Mouse (Mus musculus) adrenal gland, adult 2 months (tissue): ENCODE measurements around the gene Steap1. TPM values are rescaled to one million over a fixed set of nuclear protein-coding genes. Genes with fewer than 3 reads are reported as not detected.

Experiments used
- DNase-seq: peaks from one replicate; pipeline ENCODE4 v3.0.0; 2021
- polyA plus RNA-seq: library from polyadenylated mRNA; depleted of rRNA; stranded (reverse); fragments of >200 nt; gene quantifications from 2 replicates; pipeline ENCODE4 v1.2.3, GENCODE M21; 2012; rRNA removed
- total RNA-seq, 2 experiments: library from RNA; stranded (reverse); gene quantifications; 2 replicates each; pipeline ENCODE4 v1.2.3; 2021

The Steap1 gene
- total and polyA plus RNA-seq, 3 experiments: 6.8 to 38.0 (median 25.8) TPM

DNA sequence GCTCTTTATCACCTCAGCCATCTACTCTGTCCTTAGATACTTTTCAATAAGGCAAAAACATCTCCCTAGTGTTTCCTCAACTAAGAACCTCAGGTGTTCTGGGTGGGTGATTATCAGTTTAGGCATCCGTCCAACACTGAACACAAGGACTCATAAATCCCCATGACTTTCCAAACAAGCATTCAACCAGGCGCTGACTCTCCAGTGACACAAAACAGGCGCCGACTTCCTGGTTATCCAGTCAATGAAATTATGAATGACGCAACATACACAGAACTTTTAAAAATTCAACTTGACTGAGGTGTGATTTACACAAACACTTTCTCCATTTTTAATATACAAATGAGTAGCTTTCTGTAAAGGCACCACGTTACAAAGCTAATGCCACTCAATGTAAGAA is 60.9 kb downstream of the Steap1 start:
- DNase-seq: no peak

DNA sequence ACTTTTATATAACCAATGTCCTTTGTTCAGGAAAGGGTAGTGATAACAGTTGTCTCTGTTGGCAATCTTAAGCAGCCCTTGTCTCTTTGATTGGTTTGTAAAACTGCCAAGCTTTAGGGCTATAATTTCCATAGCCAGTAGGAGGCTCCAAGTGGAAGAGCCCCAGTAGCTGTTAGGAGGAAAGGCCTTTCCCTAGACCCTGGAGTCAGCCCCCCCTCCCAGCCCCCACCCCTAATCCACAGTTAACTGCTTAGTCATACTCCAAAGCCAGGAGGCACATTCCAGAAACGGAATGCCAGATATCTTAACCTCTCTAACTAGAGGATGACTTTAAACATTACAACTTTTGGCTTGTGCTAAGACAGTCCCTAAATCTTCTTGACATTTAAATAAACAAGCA is 62.2 kb downstream of the Steap1 start:
- DNase-seq: no peak

Other genes with a start within 250 kb of the Steap1 start
- gene Cldn12, start 234.4 kb downstream of the Steap1 start, total RNA-seq: 10 to 100 TPM; 18.2 to 23.7 TPM
- 10.7 and 13.8 TPM in 2 replicates for gene Cldn12, start 234.4 kb downstream of the Steap1 start, polyA plus RNA-seq
- gene Gtpbp10, start 189.8 kb downstream of the Steap1 start, total RNA-seq: 10 to 100 TPM; 11.1 to 13.4 TPM
- 0.33 and 0.94 TPM in 2 replicates for gene Gtpbp10, start 189.8 kb downstream of the Steap1 start, polyA plus RNA-seq
- not detected for gene Gm8773, start 175.5 kb downstream of the Steap1 start, total RNA-seq
- not detected in 2 replicates for gene Gm8773, start 175.5 kb downstream of the Steap1 start, polyA plus RNA-seq
- 1 to 10 TPM; 7.9 to 8.9 TPM for gene Cfap69, start 85.1 kb downstream of the Steap1 start, total RNA-seq
- 2.2 and 4.6 TPM in 2 replicates for gene Cfap69, start 85.1 kb downstream of the Steap1 start, polyA plus RNA-seq
- 10 to 100 TPM; 34.1 to 53.0 TPM for gene Steap2, start 54.7 kb downstream of the Steap1 start, total RNA-seq
- 16.7 and 24.0 TPM in 2 replicates for gene Steap2, start 54.7 kb downstream of the Steap1 start, polyA plus RNA-seq